Mouse (Mus musculus) spleen, adult 2 months (tissue): ENCODE measurements around the gene Tdo2.

Source experiments
- CTCF ChIP-seq: fragments of 200-500 bp; IDR thresholded peaks from 2 replicates; pipeline ENCODE4 v1.5.1; 2011; ENCODE audit warnings: mild to moderate bottlenecking, inconsistent platforms; ENCODE audit not compliant: insufficient read depth, insufficient read length, insufficient replicate concordance; ENCODE audit errors: extremely low read depth
- POLR2A ChIP-seq: fragments of 200-500 bp; IDR thresholded peaks from 2 replicates; pipeline ENCODE4 v1.6.1; 2011; ENCODE audit warnings: low read depth, low read length, inconsistent platforms

GRCm38 (mm10) chr3:81943097-81943496 is 32.9 kb downstream of the Tdo2 start:
- TF ChIP-seq CTCF (no peak), POLR2A (no peak)
